Mouse (Mus musculus) right cerebral cortex, adult 18-20 months (tissue): ENCODE measurements around the gene D8Ertd738e.
A peak's percentile ranks its signal among the peaks of the same experiment; 100 is the strongest.
"Not testable (repeated sequence)": the region's sequence is repeated elsewhere in the genome, so short reads cannot be mapped to it uniquely, and the experiment has no call there.

Experiments
- DNase-seq: peaks from one replicate; pipeline ENCODE4 v3.0.0; 2022; ENCODE audit warnings: mixed read lengths

Gene D8Ertd738e

GRCm38 (mm10) chr8:84249257-84250170 lies at the start of gene D8Ertd738e:
D8Ertd738e (minus strand) TSS chr8:84249719.
- peak; percentile 92 for DNase-seq

- DNase-seq = no peak
These were observed 47.7 kb upstream of the D8Ertd738e start for GRCm38 (mm10) chr8:84297029-84297785.

- DNase-seq = peak; percentile 35
These were observed 42.2 kb upstream of the D8Ertd738e start for GRCm38 (mm10) chr8:84291688-84292087.

DNA sequence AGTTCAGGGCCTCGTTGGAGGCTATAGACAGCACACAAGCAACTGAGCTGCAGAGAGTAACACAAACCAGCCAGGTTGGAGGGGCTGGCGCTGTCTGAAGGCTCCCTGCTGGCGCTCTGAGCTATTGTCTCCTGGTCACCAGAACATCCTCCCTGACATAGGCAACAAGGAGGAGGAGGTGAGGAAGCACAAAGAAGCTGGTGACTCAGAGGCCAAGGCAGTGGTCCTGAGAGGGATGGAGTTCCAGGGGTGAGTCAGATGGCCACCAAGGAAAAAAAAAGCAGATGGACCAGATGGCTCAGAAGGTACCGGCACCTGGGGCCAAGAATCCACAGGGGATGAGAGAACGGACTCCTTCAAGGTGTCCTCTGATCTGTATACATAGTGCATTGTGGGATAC lies 41.6 kb upstream of the D8Ertd738e start:
- no peak for DNase-seq

- DNase-seq = no peak
These were observed 39.4 kb upstream of the D8Ertd738e start for GRCm38 (mm10) chr8:84288892-84289291.

DNA sequence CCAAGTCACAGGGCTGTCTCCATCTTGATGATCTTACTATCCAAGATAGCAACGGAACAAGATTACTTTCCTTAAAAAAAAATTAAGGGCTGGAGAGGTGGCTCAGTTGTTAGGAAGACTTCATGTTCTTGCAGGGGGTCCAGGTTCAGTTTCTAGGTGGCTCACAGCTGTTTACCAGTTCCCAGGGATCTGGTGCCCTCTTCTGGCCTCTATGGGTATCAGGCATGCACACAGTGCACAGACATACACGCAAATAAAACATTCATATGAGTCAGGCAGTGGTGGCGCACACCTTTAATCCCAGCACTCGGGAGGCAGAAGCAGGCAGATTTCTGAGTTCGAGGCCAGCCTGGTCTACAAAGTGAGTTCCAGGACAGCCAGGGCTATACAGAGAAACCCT lies 36.1 kb upstream of the D8Ertd738e start:
- DNase-seq = not testable (repeated sequence)

- peak; percentile 27 for DNase-seq
These were observed 35.1 kb upstream of the D8Ertd738e start for GRCm38 (mm10) chr8:84284608-84285063.

DNA sequence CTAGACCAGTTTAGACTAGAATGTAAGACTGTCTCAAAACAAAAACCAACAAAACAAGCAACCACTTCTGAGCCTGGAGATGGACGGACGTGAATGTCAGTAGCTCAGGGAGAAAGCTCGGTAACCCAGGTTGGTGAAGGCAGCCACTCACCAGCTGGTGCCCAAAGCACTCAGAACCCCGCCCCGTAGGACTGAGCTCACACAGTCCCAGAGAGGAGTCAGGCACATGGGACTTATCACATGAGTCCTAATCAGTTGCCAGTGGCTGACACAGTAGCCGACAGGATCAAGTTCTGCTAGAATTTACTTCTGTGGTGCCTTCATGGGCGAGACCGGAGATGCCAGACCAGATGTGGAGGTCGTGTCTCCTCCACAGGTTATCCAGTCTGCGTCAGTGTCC lies 31.3 kb upstream of the D8Ertd738e start:
- DNase-seq = no peak

GRCm38 (mm10) chr8:84276447-84276846 lies 26.9 kb upstream of the D8Ertd738e start:
- no peak for DNase-seq

DNA sequence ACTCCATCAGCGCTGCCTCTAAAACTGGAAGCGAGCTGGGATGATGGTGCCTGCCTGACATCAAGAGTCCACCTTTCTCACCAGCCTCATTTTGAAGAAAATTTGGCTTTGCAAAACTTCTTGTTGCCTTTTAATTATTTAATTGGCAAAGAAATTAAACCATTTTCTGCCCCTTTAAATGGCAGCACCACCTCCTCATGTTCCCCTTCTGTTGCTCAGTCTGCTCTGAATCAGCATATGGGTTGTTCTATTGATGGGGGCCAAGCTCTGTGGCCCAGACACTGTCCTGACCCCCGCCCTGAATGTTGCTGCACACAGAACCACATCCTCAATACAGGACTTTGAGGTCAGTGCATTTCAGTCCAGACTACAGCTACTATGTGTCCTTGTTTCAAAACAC lies 24.4 kb upstream of the D8Ertd738e start:
- no peak for DNase-seq

- no peak for DNase-seq
These were observed 22.8 kb upstream of the D8Ertd738e start for GRCm38 (mm10) chr8:84272302-84272701.

DNA sequence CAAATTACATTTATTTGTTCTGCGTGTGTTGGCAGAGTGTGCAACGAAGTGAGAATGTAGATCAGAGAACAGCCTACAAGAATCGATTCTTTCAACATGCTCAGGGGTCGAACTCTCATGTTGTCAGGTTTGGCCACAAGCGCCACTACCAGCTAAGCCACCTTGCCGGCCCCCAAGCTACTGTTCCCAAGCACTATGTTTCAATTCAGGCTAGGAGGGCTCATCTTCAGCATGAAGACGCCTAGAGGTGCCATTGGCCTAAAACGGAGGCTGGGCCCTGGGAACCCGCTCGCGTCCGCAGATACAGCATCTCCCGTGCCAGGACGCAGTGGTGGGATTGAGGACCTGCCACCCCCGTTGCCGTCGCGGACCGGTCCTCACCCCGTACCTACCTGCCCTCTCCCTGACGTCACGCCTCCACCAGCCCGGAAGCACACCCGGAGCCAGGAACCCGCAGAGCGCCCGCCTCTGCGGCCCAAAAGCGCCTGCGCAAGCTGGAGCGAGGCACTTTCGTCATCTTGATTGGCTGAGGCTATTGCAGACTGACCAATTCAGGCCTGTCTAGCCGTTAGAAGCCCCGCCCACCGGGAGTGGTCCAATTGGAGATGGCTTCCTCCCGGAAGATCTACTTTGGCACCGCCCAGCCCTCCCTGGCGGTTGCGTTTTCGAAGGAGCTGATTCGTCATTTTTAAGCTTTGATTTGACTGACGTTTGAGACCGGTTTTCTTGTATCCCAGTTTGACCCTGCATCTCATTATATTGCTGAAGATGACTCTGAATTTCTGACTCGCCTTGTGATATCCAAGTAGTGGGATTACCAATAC lies 20.6 kb upstream of the D8Ertd738e start, which contains the start of gene Ccdc130:
Gene Ccdc130, minus strand, starts transcription at position 431 of the 824 bp plus-strand sequence.
- DNase-seq = peak; percentile 100

GRCm38 (mm10) chr8:84261098-84261497 lies 11.6 kb upstream of the D8Ertd738e start:
- peak; percentile 42 for DNase-seq

DNA sequence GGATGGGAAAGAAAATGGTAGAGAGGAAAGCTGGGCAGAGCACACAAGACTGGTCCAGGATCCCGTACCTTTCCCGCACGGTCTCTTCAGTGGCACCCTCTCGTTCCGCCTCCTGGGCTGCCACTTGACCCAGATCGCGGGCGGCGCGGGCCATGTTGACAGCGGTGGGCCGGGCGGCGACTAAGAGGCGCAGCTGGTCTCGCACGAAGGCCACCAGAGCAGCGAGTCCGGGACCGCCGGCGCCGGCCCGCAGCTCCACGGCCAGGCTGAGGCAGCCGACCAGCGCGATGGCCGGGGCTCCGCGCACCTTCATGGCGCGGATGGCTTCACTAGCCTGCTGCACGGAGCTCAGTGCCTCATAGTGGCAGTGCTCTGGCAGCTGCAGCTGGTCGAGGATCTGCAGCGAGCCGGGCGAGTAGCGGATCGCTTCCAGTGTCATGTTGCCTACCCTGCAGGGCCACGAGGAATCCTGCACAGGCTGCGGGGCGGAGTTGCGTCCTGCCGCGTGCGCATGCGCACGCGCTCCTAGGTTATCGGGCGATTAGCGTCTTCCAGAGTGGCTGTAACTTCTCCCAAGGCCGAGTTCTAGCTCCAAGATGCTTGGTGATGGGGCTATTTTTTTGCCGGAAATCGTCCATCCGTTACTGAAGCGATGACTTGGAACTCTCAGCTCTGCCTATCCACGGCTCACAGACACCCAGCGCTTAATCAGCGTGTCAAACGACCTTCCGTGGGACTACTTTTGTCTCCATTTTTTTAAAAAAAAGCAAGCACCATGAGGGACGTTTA lies 7.5 kb upstream of the D8Ertd738e start, which contains the start of gene Mri1:
Gene Mri1, minus strand, starts transcription at position 505 of the 789 bp plus-strand sequence.
- peak; percentile 81 for DNase-seq

GRCm38 (mm10) chr8:84256458-84256821 lies 6.9 kb upstream of the D8Ertd738e start:
- peak; percentile 24 for DNase-seq

DNA sequence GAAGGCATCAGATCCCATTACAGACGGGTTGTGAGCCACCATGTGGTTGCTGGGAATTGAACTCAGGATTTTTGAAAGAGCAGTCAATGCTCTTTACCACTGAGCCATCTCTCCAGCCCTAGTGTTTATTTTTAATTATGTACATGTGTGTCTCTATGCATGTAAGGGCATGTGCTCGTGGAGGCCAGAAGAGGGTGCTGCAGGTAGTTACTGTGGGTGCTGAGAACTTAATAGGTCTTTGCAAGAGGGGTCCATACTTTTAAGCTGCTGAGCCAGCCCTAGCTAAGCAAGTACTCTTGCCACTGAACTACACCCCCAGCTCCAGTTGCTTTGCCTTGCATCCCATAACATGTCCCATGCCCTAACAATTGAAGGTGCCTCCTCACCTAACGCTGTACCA lies 6.3 kb upstream of the D8Ertd738e start:
- DNase-seq = no peak

GRCm38 (mm10) chr8:84241821-84242220 lies 7.7 kb downstream of the D8Ertd738e start:
- no peak for DNase-seq

DNA sequence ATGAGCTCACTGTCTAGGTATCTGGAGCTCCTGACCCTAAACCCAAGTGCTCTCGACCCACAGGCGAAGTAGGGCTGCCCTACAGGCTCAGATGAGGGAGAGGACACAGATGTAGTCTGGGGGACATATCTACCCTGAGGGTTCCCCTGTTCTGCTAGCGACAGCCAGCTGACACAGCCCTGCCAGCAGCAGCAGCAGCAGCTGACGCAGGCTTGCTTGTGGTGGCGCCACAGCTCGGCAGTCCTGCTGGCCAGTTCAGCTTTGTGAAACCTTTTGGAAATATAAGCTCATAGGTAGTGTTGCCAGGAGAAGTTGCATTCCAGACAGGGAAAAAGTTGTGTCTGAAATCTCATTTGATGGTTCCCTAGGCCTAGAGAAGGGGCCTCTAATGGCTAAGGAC lies 8.4 kb downstream of the D8Ertd738e start:
- DNase-seq = no peak

GRCm38 (mm10) chr8:84237542-84238229 lies 11.8 kb downstream of the D8Ertd738e start:
- DNase-seq = no peak

DNA sequence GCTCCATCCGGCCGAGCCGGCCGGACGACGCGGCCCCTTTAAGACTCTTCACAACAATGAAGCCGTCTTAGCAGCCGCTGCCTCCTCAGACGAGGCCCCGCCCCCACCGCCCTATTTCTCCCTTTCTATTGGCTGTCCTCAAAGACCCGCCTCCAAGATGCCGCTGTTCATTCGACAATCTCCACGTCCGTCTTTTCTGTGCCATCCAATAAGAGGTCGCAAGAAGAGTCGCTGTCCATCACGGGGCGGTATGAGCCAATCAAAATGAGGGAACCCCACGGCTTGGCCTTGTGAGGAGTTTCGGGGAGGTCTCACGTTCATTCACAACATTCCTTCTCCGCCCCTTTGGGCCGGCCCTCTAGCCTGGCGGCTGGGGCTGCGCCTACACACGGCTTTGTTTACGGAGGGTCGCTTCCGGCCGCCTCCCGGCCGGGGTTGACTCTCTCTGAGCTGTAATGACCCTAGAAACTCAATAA lies 12.5 kb downstream of the D8Ertd738e start, which contains the start of gene Zswim4:
Gene Zswim4, minus strand, starts transcription at position 58 of the 476 bp plus-strand sequence.
- peak; percentile 99 for DNase-seq
